Mouse (Mus musculus): Measurements from ENCODE around the gene Lmf1.

Lmf1 gene

DNA sequence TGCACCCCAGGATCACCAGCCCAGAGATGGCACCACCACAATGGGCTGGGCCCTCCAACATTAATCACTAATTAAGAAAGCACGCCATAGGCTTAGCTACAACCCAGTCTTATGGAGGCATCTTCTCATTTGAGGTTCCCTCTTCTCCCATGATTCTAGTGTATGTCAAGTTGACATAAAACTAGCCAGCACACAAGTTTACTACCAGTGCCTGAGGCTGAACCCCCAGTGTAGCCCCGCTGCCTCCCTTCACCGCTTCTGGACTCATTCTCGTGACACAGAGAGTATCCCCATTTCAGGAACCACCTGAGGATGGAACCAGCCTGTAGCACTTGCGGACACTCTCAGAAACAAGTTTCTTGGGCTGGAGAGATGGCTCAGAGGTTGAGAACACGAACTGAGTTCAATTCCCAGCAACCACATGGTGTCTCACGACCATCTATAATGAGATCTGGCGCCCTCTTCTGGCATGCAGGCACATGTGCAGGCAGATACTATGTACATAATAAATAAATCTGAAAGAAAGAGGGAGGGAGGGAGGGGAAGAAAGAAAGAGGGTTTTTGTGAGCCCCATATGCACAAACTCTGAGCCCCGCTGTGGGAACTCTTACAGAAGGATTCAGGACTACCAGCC lies 122.1 kb downstream of the Lmf1 start:
- DNase-seq (ENCODE audit: low read depth, low spot score) = no peak

DNA sequence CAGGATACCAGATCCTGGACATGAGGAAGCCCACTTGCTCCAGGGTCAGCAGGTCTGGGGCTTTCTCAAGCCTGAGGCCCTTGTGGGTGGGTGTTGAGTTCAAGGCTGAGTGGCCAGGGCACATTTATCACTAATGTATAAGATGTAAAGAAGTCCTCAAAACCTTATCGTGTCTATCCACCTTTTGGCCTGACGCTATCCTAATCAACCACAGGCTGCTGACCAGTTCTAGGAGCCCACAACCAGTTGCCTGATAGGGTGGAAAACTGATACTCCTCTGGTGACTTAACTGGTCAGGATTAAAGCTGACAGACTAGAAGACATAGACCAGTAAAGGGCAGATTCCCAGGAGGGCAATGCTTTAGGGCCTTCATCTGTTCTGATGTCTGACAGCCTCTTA lies 131.1 kb downstream of the Lmf1 start:
- no peak for DNase-seq (ENCODE audit: low read depth, low spot score)

DNA sequence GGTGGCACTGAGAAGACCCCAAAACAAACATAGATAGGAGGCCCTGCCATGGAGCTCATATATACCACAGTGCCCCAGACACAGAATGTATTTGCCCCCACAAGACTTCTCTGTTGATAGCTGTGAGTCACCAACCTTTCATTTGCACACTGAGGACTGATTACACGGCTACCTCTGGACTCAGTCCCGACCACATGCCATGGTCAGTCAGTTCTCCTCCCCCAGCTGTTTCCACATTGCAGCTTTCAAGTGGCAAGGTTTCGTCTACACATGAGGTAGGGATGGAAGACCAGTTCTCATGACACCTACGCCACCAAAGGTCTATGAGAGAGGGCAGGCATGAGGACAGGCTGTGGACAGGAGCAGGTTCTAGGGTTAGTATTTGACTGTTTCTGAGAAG lies 132.3 kb downstream of the Lmf1 start:
- no peak for DNase-seq (ENCODE audit: low read depth, low spot score)

All from WW6 (cell line).